In the genomic region with DNA sequence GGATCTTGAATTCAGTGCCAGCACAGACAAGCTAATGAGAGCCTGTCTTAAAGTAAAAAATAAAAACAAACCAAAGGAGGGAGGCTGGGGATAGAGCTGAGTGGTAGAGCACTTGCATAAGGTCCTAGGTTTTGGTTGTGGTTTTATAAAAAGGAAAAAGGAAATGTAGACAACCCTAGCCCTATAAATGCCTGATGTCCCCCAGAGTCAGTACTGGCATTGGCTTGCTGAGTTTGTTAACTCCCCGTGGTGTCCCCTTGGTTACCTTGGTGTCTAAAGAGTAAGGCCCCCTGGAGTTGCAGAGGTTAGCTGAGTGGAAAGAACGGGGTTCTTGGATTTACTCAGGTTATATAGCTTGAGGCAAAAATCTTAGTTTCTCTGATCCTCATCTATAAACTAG, we compare ENCODE assay signal across 25 mouse cellular contexts. TPM values are rescaled to one million over a fixed set of nuclear protein-coding genes. Genes with fewer than 3 reads are reported as not detected.
DNase-seq lines count a peak whose midpoint lies in the region; ATAC-seq lines count a peak whose summit lies in the region.
"Had no signal": no experiment of that assay in that cellular context is flagged by ENCODE, and none has a peak within 500 bp of the region (broad histone marks: within the 10 kb centered on the region; RNA-seq: fewer than 3 reads in every experiment).

No protein-coding gene starts in this region.

- H3K4me2 ChIP-seq in forebrain, embryonic 15.5 days (replicated peaks): no peak overlapping the region
- H3K4me2 ChIP-seq in forebrain, embryonic 11.5 days (ENCODE audit: low read depth, low read length, severe bottlenecking): no peak overlapping the region
- H3K4me2 ChIP-seq in limb, embryonic 15.5 days: no peak overlapping the region
- H3K4me2 ChIP-seq in midbrain, embryonic 11.5 days: no peak overlapping the region
- H3K4me2 ChIP-seq: heart, embryonic 13.5 days; hindbrain, embryonic 12.5 days had no signal

- 20% methylated on average over 2 of the region's 2 CpGs for WGBS in forebrain, embryonic 15.5 days
- 18% methylated on average over 2 of the region's 2 CpGs for WGBS in forebrain, embryonic 11.5 days
- 16% methylated on average over 2 of the region's 2 CpGs for WGBS in limb, embryonic 15.5 days
- WGBS in limb, embryonic 10.5 days: 22% methylated on average over 2 of the region's 2 CpGs
- WGBS in midbrain, embryonic 11.5 days: 23% methylated on average over 2 of the region's 2 CpGs

- H3K4me1 ChIP-seq in forebrain, embryonic 15.5 days: peaks cover 19% of the 10 kb centered on the region
- 0 out of 2 replicates have a peak, but pooled peaks cover 3% of the 10 kb centered on the region for H3K4me1 ChIP-seq in forebrain, embryonic 11.5 days (replicated peaks; ENCODE audit: control insufficient read depth, insufficient read depth, low read length)
- H3K4me1 ChIP-seq in limb, embryonic 15.5 days: peaks cover 14% of the 10 kb centered on the region; the same call in 1 of the 2 replicates
- H3K4me1 ChIP-seq in limb, embryonic 10.5 days: peaks cover 19% of the 10 kb centered on the region
- 0 out of 2 replicates have a peak, but pooled peaks cover 3% of the 10 kb centered on the region for H3K4me1 ChIP-seq in midbrain, embryonic 11.5 days (ENCODE audit: control insufficient read depth, insufficient read depth, low read length)
- H3K4me1 ChIP-seq: heart, embryonic 13.5 days had no signal

- no peak for ATAC-seq in forebrain, embryonic 15.5 days (replicated peaks)
- ATAC-seq in forebrain, embryonic 11.5 days (replicated peaks; ENCODE audit: low FRiP score): no peak
- no peak for ATAC-seq in limb, embryonic 15.5 days (ENCODE audit: insufficient number of reproducible peaks, low FRiP score, low TSS enrichment, low read depth)
- peak; percentile 62 for ATAC-seq in common myeloid progenitor, adult 5-6 weeks (replicated peaks; ENCODE audit: low read depth, poor library complexity, severe bottlenecking)
- ATAC-seq in midbrain, embryonic 11.5 days (ENCODE audit: low FRiP score): no peak
- ATAC-seq in erythroblast, adult 5-6 weeks (replicated peaks; ENCODE audit: low FRiP score, poor library complexity, severe bottlenecking): no peak
- ATAC-seq: activated CD4-positive, CD25-positive, alpha-beta regulatory T cell, adult 4 months; forebrain, embryonic 16.5 days; hindbrain, embryonic 16.5 days; inflammation-experienced regulatory T-cells, adult 6 months had no signal

- 0 out of 2 replicates have a peak overlapping the region, but pooled peaks have one; percentile 13 for H3K27ac ChIP-seq in forebrain, embryonic 15.5 days (replicated peaks)
- H3K27ac ChIP-seq in forebrain, embryonic 11.5 days (ENCODE audit: low read depth, low read length): no peak overlapping the region
- H3K27ac ChIP-seq in limb, embryonic 15.5 days: 0 out of 2 replicates have a peak overlapping the region, but pooled peaks have one; percentile 7
- no peak overlapping the region for H3K27ac ChIP-seq in limb, embryonic 10.5 days
- H3K27ac ChIP-seq in midbrain, embryonic 11.5 days (ENCODE audit: low read depth, low read length): no peak overlapping the region
- H3K27ac ChIP-seq: embryonic facial prominence, embryonic 10.5 days; forebrain, embryonic 10.5 days; heart, embryonic 13.5 days; hindbrain, embryonic 12.5 days had no signal

- no peaks in the 10 kb centered on the region for H3K27me3 ChIP-seq in forebrain, embryonic 15.5 days
- no peaks in the 10 kb centered on the region for H3K27me3 ChIP-seq in forebrain, embryonic 11.5 days (ENCODE audit: control insufficient read depth, insufficient read depth, low read length)
- no peaks in the 10 kb centered on the region for H3K27me3 ChIP-seq in limb, embryonic 15.5 days
- no peaks in the 10 kb centered on the region for H3K27me3 ChIP-seq in limb, embryonic 10.5 days (ENCODE audit: low read depth, poor library complexity, severe bottlenecking)
- H3K27me3 ChIP-seq in midbrain, embryonic 11.5 days (ENCODE audit: control insufficient read depth, insufficient read depth, low read length): no peaks in the 10 kb centered on the region
- H3K27me3 ChIP-seq: heart, embryonic 13.5 days; hindbrain, embryonic 12.5 days had no signal

- no peak for DNase-seq in forebrain, embryonic 11.5 days (ENCODE audit: low spot score)
- DNase-seq in limb, embryonic 10.5 days (ENCODE audit: low spot score): no peak
- DNase-seq in left cerebral cortex, adult 11 months (ENCODE audit: low spot score): no peak
- no peak for DNase-seq in midbrain, embryonic 11.5 days (ENCODE audit: low spot score, missing footprints)
- DNase-seq: adrenal gland, postnatal 14 days; cerebellum, adult 11-12 months; cerebellum, adult 9-10 months; cerebellum, postnatal 25 days; gastrocnemius, postnatal 25 days; heart, adult 11 months; heart, postnatal 36 days had no signal

- H3K9ac ChIP-seq in forebrain, embryonic 15.5 days (replicated peaks): no peak overlapping the region
- no peak overlapping the region for H3K9ac ChIP-seq in forebrain, embryonic 11.5 days (ENCODE audit: low read length)
- no peak overlapping the region for H3K9ac ChIP-seq in limb, embryonic 15.5 days
- H3K9ac ChIP-seq in midbrain, embryonic 11.5 days (ENCODE audit: low read length): no peak overlapping the region
- H3K9ac ChIP-seq: heart, embryonic 13.5 days; hindbrain, embryonic 12.5 days had no signal

- H3K4me3 ChIP-seq in forebrain, embryonic 15.5 days: no peak overlapping the region
- H3K4me3 ChIP-seq in forebrain, embryonic 11.5 days (ENCODE audit: low read depth, low read length): no peak overlapping the region
- H3K4me3 ChIP-seq in limb, embryonic 15.5 days: no peak overlapping the region
- H3K4me3 ChIP-seq in limb, embryonic 10.5 days: no peak overlapping the region
- H3K4me3 ChIP-seq in midbrain, embryonic 11.5 days (ENCODE audit: low read depth, low read length): no peak overlapping the region
- H3K4me3 ChIP-seq: embryonic facial prominence, embryonic 10.5 days; erythroblast, embryonic 14.5 days; forebrain, embryonic 10.5 days; heart, embryonic 13.5 days; hindbrain, embryonic 12.5 days had no signal

- H3K9me3 ChIP-seq in forebrain, embryonic 15.5 days: no peaks in the 10 kb centered on the region
- no peaks in the 10 kb centered on the region for H3K9me3 ChIP-seq in forebrain, embryonic 11.5 days (ENCODE audit: control insufficient read depth, low read length)
- no peaks in the 10 kb centered on the region for H3K9me3 ChIP-seq in limb, embryonic 15.5 days
- no peaks in the 10 kb centered on the region for H3K9me3 ChIP-seq in limb, embryonic 10.5 days (replicated peaks)
- no peaks in the 10 kb centered on the region for H3K9me3 ChIP-seq in midbrain, embryonic 11.5 days (ENCODE audit: control insufficient read depth, low read length)
- H3K9me3 ChIP-seq: embryonic facial prominence, embryonic 10.5 days; forebrain, embryonic 10.5 days; G1E; heart, embryonic 13.5 days; hindbrain, embryonic 12.5 days had no signal

- H3K36me3 ChIP-seq in forebrain, embryonic 15.5 days: no peaks in the 10 kb centered on the region
- no peaks in the 10 kb centered on the region for H3K36me3 ChIP-seq in forebrain, embryonic 11.5 days (ENCODE audit: control insufficient read depth, insufficient read depth, low read length)
- no peaks in the 10 kb centered on the region for H3K36me3 ChIP-seq in limb, embryonic 15.5 days
- H3K36me3 ChIP-seq in limb, embryonic 10.5 days: no peaks in the 10 kb centered on the region
- no peaks in the 10 kb centered on the region for H3K36me3 ChIP-seq in midbrain, embryonic 11.5 days (ENCODE audit: control insufficient read depth, insufficient read depth, low read length)
- H3K36me3 ChIP-seq: embryonic facial prominence, embryonic 10.5 days; forebrain, embryonic 10.5 days; G1E; heart, embryonic 13.5 days; hindbrain, embryonic 12.5 days had no signal

RNA-seq across cellular contexts. Expression of gene Fmnl2, which starts 55.7 kb away (rescaled TPM):
- 18.1 and 18.6 TPM in 2 replicates for polyA plus RNA-seq in forebrain, embryonic 15.5 days (2015; fragmentation: Nextera tagmentation; extraction: Ambion mirVana)
- 10.4 and 10.6 TPM in 2 replicates for polyA plus RNA-seq in forebrain, embryonic 11.5 days (2014; fragmentation: Nextera tagmentation; extraction: Ambion mirVana)
- 6.6 and 9.4 TPM in 2 replicates for polyA plus RNA-seq in limb, embryonic 15.5 days (2015; fragmentation: Nextera tagmentation; extraction: Ambion mirVana)
- polyA plus RNA-seq in limb, embryonic 10.5 days (2016; fragmentation: Nextera tagmentation; extraction: Ambion mirVana): 6.2 and 7.9 TPM in 2 replicates
- total RNA-seq in common myeloid progenitor, adult 5-6 weeks (2017): 3.5 and 5.8 TPM in 2 replicates
- polyA plus RNA-seq in midbrain, embryonic 11.5 days (2014; fragmentation: Nextera tagmentation; extraction: Ambion mirVana): 9.2 and 9.4 TPM in 2 replicates
- total RNA-seq in erythroblast, adult 5-6 weeks (2015; ENCODE audit: low replicate concordance): 2.1 and 6.5 TPM in 2 replicates
- total RNA-seq in erythroblast, adult 5-6 weeks (2017; ENCODE audit: low replicate concordance): 3.1 and 4.0 TPM in 2 replicates
- total RNA-seq: G1E had no signal
- polyA plus RNA-seq: erythroblast, embryonic 14.5 days; G1E had no signal

Comparison
In these comparisons a context has a peak if more than half of its experiments do, and no peak if none do; other contexts are left out.
1. H3K27ac ChIP-seq: peak in forebrain, embryonic 15.5 days (single experiment) and limb, embryonic 15.5 days (single experiment); none in forebrain, embryonic 11.5 days (single experiment), limb, embryonic 10.5 days (single experiment) and midbrain, embryonic 11.5 days (single experiment).